Mouse (Mus musculus): ENCODE measurements around the gene Ftl1. TPM values are rescaled to one million over a fixed set of nuclear protein-coding genes. Genes with fewer than 3 reads are reported as not detected.

Ftl1 gene
- total and polyA plus RNA-seq, 3 experiments, result 1,416 to 2,290 TPM; not detected in 1

DNA sequence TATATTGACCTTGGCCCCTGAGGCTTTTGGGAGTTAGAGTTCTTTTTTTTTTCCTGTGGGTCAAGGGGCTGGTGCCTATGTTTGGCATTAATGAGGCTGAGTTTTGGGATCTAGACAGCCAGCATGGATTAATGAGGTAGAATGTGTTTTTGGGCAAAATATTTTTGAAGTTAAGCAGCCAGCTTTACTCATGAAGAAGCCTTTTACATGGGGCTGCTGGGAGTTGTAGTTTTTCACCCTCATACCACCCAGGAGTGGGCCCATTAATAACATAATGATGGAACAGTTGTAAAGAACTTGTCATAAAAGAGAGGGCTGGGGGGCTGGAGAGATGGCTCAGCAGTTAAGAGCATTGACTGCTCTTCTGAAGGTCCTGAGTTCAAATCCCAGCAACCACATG is 13.1 kb downstream of the Ftl1 start:
- H3K9ac ChIP-seq (ENCODE audit: control insufficient read depth, low read depth, low read length, poor library complexity, severe bottlenecking), result no peak overlapping the region
- peak; percentile 74 for TF ChIP-seq HCFC1 (IDR thresholded peaks at IDR 0.05; ENCODE audit: low read depth, low read length)
- TF ChIP-seq KAT2A (conservative IDR thresholded peaks at IDR 0.05; ENCODE audit: low read depth, low read length), result no peak
- no peaks in the 10 kb centered on the region for H3K79me2 ChIP-seq (ENCODE audit: control insufficient read depth, insufficient read depth, low read length, poor library complexity)
- no peak overlapping the region for H3K4me3 ChIP-seq (ENCODE audit: control insufficient read depth in 1 of 2, insufficient read depth in 1 of 2, low read depth in 2 of 2, low read length in 2 of 2)
- DNase-seq (ENCODE audit: low read depth, low spot score), result no peak
- no peaks in the 10 kb centered on the region for H3K9me3 ChIP-seq (replicated peaks; ENCODE audit: insufficient read depth, low read length)
- H3K4me1 ChIP-seq (ENCODE audit: control insufficient read depth in 1 of 2, insufficient read depth in 2 of 2, low read length in 2 of 2), result no peaks in the 10 kb centered on the region
- no peaks in the 10 kb centered on the region for H3K27me3 ChIP-seq (ENCODE audit: control insufficient read depth in 1 of 2, insufficient read depth in 2 of 2, low read length in 2 of 2)
- peaks cover 0 to 4% of the 10 kb centered on the region in 2 experiments; a peak in 1 of 4 replicates for H3K36me3 ChIP-seq (ENCODE audit: control insufficient read depth in 1 of 2, insufficient read depth in 2 of 2, low read length in 2 of 2)
- no peak overlapping the region for H3K27ac ChIP-seq (ENCODE audit: control insufficient read depth, low read depth, low read length)

GRCm38 (mm10) chr7:45443526-45444420 is 15.9 kb downstream of the Ftl1 start:
- DNase-seq (ENCODE audit: low read depth, low spot score), result no peak
- Histone ChIP-seq H3K9me3 (replicated peaks; ENCODE audit: insufficient read depth, low read length) (no peaks in the 10 kb centered on the region), H3K9ac (ENCODE audit: control insufficient read depth, low read depth, low read length, poor library complexity, severe bottlenecking) (no peak overlapping the region), H3K36me3 (ENCODE audit: control insufficient read depth in 1 of 2, insufficient read depth in 2 of 2, low read length in 2 of 2) (peaks cover 0 to 4% of the 10 kb centered on the region in 2 experiments; a peak in 1 of 4 replicates), H3K4me1 (ENCODE audit: control insufficient read depth in 1 of 2, insufficient read depth in 2 of 2, low read length in 2 of 2) (no peaks in the 10 kb centered on the region), H3K79me2 (ENCODE audit: control insufficient read depth, insufficient read depth, low read length, poor library complexity) (no peaks in the 10 kb centered on the region), H3K27me3 (ENCODE audit: control insufficient read depth in 1 of 2, insufficient read depth in 2 of 2, low read length in 2 of 2) (no peaks in the 10 kb centered on the region), H3K4me3 (ENCODE audit: control insufficient read depth in 1 of 2, insufficient read depth in 1 of 2, low read depth in 2 of 2, low read length in 2 of 2) (no peak overlapping the region), H3K27ac (ENCODE audit: control insufficient read depth, low read depth, low read length) (no peak overlapping the region)
- TF ChIP-seq GATA1 (IDR thresholded peaks at IDR 0.05; ENCODE audit: low read depth, low read length) (peak; percentile 23; the same call in 1 of the 2 replicates), MEF2A (IDR thresholded peaks at IDR 0.05; ENCODE audit: extremely low read depth, insufficient replicate concordance, low read depth, low read length, poor library complexity, severe bottlenecking) (no peak)

DNA sequence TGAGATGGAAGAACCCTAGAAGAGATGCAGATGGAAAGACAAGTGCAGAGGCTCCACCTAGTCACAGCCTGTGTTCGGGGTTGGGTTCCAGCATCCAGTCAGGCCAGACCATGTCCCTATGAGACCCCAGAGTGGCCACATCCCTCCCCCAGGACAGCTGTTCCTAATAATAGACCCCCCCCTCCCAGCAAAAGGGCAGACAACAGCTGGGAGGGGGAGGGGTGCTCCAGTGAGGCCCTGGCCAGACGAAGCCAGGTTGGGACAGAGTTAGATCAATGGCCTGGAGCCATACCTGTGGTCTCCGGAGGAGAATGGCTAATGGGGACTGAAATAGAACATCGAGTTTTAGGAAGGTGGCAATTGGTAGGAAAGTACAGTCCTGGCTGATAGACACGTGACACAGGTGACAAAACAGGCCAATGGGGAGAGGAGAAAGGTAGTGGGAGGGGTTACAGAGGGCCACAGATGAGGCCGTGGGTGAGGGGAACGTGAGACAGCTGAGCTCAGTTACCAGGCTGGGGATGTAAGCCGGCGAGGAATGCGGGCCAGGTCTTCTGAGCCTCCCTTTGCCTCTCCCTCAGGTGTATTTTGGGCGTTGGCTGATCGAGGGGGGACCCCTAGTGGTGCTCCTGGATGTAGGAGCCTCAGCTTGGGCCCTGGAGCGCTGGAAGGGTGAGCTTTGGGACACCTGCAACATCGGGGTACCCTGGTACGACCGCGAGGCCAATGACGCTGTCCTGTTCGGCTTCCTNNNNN is 22.0 kb downstream of the Ftl1 start, which contains the start of gene Ruvbl2:
Gene Ruvbl2 (minus strand): TSS at position 576 of the 756 bp plus-strand sequence.
- Histone ChIP-seq H3K27ac (ENCODE audit: control insufficient read depth, low read depth, low read length) (no peak within 1 kb of the TSS), H3K4me1 (ENCODE audit: control insufficient read depth in 1 of 2, insufficient read depth in 2 of 2, low read length in 2 of 2) (peaks cover 0 to 7% of the 10 kb centered on the region in 2 experiments; a peak in 3 of 4 replicates), H3K36me3 (ENCODE audit: control insufficient read depth in 1 of 2, insufficient read depth in 2 of 2, low read length in 2 of 2) (peaks cover 2 to 6% of the 10 kb centered on the region in 2 experiments; a peak in 3 of 4 replicates), H3K79me2 (ENCODE audit: control insufficient read depth, insufficient read depth, low read length, poor library complexity) (peaks cover 21% of the 10 kb centered on the region), H3K27me3 (ENCODE audit: control insufficient read depth in 1 of 2, insufficient read depth in 2 of 2, low read length in 2 of 2) (no peaks in the 10 kb centered on the region), H3K9ac (ENCODE audit: control insufficient read depth, low read depth, low read length, poor library complexity, severe bottlenecking) (no peak within 1 kb of the TSS), H3K9me3 (replicated peaks; ENCODE audit: insufficient read depth, low read length) (no peaks in the 10 kb centered on the region), H3K4me3 (ENCODE audit: control insufficient read depth in 1 of 2, insufficient read depth in 1 of 2, low read depth in 2 of 2, low read length in 2 of 2) (no peak within 1 kb of the TSS)
- TF ChIP-seq ETS1 (IDR thresholded peaks at IDR 0.05; ENCODE audit: low read depth, low read length) (no peak), ZMIZ1 (IDR thresholded peaks at IDR 0.05; ENCODE audit: low read depth, low read length) (no peak), RAD21 (IDR thresholded peaks at IDR 0.05; ENCODE audit: low read depth, low read length) (peak; percentile 7), CTCF (IDR thresholded peaks at IDR 0.05 in 2 of 3, conservative IDR thresholded peaks at IDR 0.05 in 1 of 3; ENCODE audit: control insufficient read depth in 1 of 3, insufficient read depth in 1 of 3, low read depth in 2 of 3, low read length in 3 of 3, poor library complexity in 1 of 3, severe bottlenecking in 1 of 3) (peak in 2 of 3 experiments; percentile 24 to 35; a peak in 4 of 6 replicates), MYC (IDR thresholded peaks at IDR 0.05; ENCODE audit: low read depth, low read length) (no peak), BHLHE40 (IDR thresholded peaks at IDR 0.05; ENCODE audit: borderline replicate concordance, low read depth, low read length) (no peak), GABPA (IDR thresholded peaks at IDR 0.05; ENCODE audit: low read depth, low read length) (no peak), USF1 (IDR thresholded peaks at IDR 0.05; ENCODE audit: low read depth, low read length) (no peak)
- no peak for DNase-seq (ENCODE audit: low read depth, low spot score)
